Mouse (Mus musculus) 416B (cell line): ENCODE results near the gene Hpcal1.
A peak's percentile ranks its signal among the peaks of the same experiment; 100 is the strongest.

Experiments used
- DNase-seq: peaks from one replicate; pipeline ENCODE4 v3.0.0; 2011; ENCODE audit warnings: low read depth

Hpcal1 gene

DNA sequence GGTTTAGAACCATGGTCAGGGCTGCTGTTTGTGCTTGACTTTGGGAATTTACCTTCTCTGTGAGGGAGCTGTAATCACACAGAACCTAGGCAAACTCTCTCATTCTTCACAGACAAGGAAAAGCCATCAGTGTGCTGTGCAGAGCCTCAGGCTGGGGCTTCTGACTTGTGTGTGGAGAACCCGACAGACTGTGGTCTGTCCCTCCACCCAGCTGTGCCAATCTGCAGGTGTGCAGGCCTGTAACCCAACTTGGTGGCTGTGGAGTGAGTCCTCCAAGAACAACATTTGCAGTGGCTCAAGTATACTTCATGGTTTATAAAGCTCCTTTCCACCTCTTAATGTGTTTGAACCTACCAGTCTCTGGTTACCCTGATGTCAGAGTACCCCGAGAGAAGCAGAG, 4.5 kb upstream of the Hpcal1 start:
- no peak for DNase-seq

DNA sequence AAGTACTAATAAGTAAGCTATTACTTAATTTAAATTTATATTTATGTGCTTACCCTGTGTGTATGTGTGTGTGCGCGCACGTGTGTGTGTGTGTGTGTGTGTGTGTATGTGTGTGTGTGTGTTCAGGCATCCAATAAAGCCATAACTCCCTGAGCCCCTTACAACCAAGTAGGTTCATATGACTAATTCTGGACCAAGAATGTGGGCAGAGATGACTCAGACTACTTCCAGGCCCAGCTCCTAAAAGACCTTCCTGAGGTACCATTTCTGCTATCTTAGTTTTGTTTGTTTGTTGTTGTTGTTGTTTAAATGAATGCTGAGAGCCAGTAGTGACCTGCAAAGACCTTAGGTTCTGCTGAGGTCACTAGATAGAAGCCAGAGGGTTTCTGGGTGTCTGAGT, 1.7 kb upstream of the Hpcal1 start:
- peak; percentile 64 for DNase-seq

DNA sequence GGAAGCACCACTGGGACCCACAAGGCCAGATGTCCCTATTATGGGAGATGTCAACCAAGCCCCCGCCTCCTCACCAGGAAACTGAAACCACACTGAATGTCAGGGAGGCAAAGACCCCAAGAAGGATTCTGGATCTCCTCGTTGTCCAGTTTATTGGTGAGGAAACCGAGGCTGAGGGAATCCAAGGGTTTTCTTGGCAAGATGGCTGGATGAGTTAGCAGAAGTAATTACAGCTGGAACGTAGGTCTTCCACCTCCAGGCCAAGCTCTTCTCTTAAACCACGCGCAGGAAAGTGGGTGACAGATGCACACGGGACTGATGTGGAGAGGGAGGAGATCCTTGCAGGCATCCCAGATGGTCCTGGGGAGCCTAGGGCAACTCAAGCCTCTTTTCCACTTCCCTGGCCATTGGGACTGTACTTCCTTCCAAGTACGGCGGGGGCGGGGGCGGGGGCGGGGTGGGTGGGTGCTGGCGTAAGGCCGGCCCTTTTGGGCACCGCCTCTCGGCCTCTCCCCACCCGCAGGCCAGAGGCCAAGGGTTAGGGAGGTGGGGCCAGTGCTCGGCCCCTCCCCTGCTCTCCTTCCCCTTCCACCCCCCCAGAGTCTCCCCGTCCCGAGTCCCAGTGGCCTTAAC, 609 bp upstream of the Hpcal1 start:
- DNase-seq: peak; percentile 84

DNA sequence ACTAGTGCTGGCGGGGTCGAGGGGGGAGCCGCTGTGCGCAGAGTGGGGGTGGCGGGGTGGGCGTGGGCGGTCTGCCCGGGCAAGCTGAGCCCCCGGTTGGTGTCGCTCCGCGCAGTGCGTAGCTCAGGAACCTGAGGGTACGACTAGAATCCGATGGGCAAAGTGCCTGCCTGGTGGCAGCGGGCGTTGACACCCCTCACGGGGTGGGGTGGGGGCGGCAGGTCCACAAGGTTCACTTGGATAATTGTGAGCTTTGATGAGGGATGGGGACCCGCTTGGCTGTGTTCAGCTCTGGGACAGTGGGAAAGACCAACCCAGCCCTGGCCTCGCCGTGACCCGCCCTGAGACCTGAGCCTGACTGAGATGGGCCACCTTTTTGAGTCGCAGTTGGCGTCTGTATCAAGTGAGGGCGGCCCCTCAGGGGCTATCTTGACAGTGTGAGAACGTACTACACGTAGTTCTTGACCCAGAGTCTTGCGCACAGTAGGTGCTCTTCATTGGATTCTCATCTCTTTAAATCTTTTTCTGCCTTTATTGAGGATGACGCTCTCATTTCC, 742 bp downstream of the Hpcal1 start:
- DNase-seq: peak; percentile 24

DNA sequence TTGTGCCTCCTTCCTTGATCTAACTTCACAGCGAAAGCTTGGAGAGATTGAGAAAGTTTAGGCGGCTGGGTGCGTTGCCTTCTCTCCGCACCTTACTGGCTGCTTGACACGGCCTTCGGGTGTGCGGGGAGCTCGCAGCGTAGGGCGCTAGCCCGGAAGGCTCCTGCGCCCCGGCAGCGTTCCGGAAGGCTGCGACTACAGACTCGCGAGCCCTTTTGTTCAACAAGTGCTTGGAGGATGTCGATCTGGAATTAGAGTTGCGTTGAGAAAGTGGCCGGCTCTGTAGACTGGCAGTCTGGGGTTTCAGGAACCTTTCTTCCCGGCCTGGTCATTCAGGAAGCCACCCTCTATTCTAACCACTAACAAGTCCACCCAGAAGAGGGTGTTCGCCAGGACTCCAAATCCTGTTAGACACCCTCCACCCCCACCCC, 1.2 kb downstream of the Hpcal1 start:
- DNase-seq: peak; percentile 54

DNA sequence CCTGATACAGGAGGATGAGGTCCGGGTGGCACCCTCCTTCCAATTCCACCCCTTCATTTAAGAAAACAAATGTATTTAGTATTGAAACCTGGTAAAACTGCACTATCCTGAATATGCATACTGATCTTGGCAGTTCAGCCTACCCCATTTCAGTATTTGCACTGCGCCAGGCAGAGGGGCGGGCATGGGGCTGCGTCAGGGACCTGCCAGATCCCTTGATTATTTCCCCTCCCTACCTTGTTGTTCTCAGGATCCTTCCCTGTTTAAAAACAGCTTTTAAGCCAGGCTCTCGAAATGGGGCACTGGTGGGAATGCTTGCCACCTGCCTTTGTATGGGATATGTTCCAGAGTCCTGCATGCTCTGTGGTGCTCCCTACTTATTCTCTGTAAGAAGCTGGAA, 1.7 kb downstream of the Hpcal1 start:
- no peak for DNase-seq

DNA sequence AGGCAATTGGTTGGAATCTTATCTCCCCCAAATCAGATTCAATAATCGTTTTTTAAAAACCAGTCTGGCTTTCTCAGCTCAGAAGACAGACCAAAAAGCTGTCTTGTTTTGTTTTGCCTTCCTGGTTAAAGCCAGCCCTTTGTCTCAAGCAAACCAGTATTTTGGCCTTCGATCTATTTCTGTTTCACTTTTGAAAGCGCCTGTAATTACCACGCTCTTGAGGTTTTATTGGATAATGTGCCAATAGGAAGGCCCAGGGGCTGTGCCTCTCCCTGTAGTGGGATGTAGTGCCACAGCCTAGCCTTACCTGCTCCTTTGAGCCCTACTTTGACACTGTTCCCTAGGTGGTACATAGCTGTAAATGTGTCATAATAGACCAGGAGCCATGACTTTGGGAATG, 2.3 kb downstream of the Hpcal1 start:
- DNase-seq: peak; percentile 45

DNA sequence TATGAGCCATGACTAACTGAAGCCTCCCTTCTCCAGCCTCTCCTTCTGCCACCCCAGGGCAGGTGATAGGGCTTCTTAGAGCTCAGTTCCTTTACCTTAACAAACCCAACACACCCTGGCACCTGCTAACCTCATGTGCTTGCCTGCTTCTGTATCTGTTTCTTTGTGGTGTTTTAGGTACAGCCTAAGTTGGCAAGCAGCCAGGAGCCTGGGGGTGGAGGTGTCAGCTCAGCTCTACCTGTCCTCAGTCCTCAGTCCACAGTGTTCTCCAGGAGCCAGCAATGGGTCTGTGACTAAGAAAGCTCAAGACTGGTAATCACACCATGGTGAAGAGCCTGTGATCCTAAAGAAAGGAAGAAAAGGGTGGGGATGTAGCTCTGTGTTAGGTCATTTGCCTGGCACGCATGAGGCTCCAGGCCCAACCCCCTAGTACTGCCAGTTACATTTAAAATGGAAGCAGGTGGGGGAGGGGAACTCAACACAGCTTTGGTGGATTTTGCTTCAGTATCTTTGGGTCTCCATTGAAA, 4.0 kb downstream of the Hpcal1 start:
- DNase-seq: no peak

DNA sequence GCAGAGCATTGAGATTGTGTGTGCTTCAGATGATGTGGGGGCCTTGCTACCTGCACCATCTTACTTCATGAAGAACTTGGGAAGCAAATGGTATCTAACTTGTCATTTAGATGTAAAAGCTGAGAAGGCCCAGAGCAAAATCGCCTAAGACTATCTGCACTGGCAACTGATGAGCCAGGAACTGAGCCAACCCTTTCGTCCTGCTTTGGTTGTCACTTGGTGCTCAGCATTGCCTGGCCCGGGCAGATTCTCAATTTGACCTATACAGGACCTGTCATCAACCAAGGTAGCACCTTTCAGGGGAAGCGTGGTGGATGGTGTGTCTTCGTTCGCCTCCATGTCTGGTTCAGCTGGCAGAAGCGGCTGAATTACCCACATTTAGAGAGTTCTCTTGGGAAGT, 5.7 kb downstream of the Hpcal1 start:
- DNase-seq: no peak

DNA sequence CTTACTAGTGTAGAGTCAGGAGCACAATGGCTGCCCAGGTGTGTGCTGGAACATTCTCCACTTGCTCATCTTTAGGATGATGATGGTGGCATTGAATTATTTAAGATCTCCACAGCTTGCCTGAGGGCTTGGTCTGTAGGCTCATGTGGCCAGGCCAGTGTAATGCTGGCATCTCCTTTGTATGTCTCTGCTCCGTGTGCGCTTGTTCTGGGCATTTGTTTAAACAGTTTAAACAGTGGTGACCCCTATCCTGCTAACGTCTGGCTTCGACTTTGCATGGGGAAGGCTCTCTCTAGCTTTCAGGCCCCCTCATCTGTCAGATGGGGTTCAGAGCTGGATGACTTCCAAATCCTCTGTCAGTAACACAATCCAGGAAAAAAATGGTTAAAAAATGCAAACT, 8.3 kb downstream of the Hpcal1 start:
- DNase-seq: no peak

DNA sequence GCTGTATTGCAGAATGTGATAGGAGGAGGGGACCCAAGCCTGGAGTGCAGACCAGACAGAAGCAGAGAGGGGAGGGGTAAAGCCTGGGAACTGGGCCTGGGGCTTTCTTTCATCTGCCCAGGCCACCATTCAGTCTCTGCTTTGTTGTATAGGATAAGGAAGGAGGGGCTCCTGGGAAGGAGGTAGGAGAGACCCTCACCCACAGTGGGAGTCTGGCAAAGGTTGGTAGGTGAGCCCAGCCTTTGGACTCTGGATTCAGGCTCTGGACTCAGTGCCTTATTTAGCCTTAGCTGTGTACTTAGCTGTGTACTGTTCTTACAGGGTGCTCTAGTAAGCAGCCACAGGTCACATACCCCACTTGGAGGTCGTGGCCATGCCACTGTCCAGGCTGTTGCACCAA, 8.8 kb downstream of the Hpcal1 start:
- DNase-seq: no peak

DNA sequence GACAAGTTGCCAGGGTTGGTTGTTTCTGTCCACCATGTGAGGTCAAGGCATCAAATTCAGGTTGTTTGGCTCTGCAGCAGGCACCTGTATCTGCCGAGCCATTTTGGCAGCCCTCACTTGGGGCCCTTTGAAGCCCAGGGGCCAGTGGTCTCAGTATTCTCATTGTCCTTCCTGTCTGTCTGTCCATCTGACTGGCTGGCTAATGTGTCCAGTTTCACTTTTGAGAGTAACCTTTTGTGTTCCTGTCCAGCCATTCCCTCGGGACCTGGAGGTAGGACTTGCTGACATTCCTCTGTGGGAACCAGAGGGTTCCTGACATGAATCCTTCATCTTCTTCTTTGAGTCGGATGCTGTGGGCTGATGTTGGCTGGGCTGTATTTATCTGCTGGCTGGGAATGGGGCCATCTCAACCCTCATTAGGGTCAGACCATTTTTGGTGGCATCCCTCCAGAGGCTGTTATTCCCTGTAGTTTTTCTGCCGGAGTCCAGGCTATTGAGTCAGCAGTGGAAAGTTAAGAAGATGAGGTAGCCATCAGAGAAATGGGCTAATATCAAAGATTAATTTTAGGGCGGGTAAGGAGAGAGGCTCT, 10.6 kb downstream of the Hpcal1 start:
- no peak for DNase-seq

DNA sequence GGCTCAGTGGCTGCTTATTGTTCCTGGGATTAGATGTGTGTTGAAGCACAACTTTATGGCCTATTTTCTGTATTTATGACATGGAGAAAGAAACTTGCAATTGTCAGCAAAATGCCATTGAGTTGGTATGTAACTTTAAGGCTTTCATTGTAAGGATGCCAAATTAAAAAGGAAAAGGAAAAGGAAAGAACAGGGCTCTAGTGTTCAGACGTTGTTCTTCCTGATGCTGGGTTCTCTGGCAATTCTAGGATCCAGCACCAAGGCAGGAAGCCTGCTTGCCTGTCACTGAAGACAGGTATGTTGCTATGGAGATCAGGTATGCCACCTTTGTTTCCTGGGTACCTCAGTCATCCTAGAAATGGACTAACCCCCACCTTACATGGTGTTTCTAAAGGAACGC, 11.1 kb downstream of the Hpcal1 start:
- no peak for DNase-seq

DNA sequence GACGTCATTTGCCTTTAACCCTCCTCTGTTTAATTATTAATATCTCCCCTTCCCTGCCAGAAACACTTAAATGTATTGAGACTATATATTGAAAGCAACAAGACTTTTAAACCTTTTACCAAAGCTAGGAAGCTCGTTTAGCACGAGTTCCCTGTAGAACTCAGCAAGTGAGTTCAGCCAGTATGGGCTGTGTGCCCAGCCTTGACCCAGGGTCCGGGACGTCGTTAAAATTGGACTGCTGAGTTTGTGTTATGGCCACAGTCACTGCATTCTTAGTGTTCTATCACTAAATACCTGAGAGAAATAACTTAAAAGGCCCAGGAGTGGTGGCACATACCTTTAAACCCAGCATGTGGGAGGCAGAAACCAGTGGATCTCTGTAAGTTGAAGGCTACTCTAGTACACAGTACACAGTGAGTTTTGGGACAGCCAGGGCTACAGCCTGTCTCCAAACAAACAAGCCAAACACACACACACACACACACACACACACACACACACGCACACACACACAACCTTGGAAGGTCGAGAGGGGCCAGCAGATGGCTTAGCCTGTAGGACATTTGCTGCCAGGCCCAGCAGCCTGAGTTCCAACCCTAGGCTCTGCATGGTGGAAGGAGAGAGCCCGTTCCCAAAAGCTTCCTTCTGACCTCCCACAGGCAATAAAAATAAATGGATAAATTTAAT, 11.7 kb downstream of the Hpcal1 start:
- DNase-seq: no peak

DNA sequence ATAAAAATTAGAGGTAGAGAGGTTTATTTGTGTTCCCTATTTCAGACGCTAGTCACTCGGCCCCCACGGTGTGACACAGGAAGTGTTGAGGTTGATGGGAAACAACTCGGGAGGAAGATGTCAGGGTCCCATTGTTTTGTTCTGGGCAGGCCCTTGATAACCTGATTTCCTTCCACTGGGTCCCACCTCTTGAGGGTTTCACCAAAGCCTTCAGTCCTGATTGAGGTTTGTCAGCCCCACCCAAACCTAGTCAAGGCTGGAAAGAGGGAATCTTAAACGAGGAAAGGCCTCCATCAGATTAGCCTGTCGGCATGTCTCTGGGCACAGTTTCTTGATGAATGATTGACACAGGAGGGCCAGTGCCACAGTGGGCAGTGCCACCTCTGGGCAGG, 12.3 kb downstream of the Hpcal1 start:
- no peak for DNase-seq

DNA sequence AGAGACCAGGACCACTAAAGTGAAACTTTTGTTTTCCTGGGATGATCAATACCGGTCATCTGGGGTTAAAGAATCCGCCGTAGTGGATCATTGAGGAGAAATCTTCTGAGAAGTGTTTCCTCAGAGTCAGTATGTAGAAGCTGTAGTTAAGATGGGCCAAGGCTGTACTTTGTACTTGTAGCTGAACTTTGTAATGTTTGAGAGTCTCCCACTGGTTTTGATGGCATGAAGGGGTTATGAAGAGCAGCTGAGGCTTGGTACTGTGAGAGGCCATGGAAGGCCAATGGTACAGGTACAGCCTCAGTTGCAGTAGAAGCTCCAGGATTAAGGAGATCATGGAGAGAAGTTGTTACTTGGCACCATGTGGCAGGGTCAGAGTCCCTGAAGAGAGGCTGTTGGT, 13.2 kb downstream of the Hpcal1 start:
- DNase-seq: no peak

DNA sequence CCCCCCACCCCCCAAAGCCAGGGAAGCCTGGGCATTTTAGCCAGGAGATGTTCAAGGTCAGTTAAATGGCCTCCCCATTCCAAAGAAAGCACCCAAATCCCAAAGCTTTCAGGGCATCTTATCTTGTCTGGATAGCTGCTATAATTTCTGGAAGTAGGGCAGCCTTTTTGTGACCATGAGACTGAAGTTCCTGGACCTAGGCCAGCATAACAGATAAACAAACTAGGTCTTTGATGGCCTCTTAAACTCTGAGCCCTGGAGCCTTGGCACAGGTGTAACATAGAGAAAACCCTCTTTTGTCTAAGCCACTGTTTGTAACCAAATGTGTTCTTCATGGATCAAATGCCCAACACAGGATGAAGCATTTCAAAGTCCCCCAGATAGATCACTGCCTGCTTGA, 16.8 kb downstream of the Hpcal1 start:
- DNase-seq: no peak

DNA sequence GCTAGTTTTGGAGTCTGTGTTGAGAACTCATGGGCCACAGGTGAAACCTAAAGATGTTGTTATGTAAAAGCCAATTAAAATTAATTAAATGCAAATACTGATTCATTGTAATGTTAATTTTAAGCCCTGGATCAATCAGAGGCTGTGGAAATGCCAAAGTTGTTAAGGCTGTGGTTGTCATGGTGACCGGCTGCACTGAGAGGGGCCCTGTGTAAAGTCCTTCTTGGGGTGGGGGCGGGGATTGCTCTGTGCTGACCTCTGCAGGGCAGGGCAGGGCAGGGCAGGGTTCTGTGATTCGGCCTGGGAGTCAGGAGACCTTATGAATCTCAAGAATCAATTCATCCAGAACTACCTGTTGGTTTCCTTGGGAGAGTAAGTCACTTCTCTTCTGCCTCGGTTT, 18.8 kb downstream of the Hpcal1 start:
- no peak for DNase-seq

DNA sequence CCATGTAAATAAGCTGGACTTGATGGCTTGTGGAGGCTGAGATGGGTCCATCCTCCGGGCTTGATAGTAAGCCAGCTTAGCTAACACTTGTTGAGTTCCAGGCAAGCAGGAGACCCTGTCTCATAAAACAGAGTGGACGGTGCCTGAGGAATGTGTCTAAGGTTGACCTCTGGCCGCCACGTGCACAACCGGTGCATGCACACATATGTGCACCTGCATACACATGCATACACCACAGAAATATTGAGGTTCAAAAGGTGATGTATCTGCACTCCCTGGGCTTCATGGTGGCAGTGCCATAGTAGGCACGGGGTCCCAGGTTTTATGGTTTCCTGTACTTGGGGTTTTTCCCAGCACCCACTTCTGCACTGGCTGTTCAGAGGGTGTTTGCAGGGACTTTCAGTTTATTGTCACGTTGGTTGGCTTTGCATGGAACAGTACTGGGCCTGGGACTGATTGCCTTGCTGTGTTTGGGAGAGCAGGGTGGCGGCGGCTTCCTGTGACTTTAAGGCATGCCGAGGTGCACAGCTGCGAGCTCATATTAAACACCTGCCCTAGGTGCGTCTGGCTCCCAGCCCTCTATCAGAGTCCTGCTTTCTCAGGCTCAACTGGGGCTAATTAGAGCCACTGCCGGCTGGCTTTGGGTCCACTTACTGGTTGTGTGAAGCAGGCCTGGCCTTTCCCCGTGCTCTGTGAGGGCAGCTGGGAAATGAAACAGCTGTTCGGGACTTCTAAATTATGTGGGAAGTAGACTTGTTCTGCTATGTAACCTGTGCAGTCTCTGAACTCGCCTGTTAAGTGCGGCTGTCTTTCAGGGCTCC, 19.5 kb downstream of the Hpcal1 start:
- DNase-seq: no peak

DNA sequence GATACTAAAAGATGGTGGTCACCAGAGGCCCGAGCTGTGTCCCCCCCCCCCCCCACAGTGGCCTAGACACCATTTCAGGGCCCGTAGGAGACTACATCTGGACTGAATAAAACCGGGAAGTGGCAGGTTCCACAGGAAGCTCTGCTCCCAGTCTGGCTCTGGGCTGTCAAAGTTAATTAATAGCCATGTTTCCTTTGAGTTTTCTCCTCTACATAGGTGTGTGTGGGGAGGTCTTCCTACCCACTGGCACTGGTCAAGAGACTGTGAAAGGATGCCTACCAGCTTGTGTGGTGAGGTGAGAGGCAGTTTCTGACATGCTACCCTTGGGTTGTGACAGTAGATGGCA, 20.1 kb downstream of the Hpcal1 start:
- DNase-seq: no peak

DNA sequence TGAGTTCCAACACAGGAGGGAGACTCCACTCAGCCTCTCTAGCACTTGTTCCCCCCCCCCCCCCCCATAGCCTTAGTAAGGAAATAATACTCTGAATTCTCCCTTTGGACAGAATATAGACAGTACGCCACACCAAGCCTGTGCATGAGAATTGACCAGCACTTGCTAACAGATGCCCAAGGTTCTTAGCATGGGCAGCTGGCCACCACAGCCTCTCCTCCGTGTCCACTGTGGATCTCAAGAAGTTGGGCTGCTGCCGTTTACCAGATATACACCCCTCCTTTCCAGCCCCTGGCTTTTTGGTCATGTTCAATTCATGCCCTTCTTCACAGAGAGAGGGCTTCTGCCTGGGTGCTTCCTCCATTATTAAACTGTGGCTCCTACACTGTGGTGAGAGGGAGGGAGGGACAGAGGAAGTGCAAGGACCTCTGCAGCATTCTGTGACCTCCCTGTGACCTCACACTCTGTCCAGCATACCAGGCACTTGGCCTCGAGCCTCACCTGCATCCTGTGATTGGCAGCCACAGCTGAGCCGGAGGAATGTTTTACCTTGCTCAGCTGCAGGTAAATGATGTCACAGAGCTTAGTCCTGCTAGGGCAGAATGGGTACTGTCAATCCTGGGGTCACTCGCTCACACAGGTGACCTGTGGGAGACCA, 21.2 kb downstream of the Hpcal1 start:
- peak; percentile 45 for DNase-seq

DNA sequence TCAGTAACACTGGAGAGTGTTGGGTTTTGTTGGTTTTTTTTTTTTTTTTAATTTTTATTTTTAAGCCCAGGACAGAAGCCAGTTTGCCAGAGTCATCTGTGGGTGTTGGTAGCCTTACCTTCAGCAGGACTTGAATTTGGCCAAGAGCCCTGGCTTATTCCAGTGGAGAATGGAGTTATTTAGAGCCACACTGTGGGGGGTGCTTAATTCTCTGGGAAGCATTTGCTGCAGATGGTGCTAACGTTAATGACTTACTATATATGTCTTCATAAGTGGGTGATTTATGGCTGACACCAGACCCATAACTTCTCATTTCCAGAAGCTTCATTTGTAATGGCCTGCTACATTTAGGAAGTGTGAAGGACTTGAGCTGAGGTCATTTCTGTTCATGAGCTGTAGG, 21.9 kb downstream of the Hpcal1 start:
- no peak for DNase-seq
